Mouse (Mus musculus): Measurements from ENCODE around the gene Atic. TPM values are rescaled to one million over a fixed set of nuclear protein-coding genes. Genes with fewer than 3 reads are reported as not detected.

Gene Atic
- polyA plus RNA-seq, 2 experiments from 2014 or later: 47.4 to 72.0 TPM

- ATAC-seq: no peak
Measured at GRCm38 (mm10) chr1:71595365-71595764, 38.4 kb downstream of the Atic start.

GRCm38 (mm10) chr1:71605751-71606150 is 48.8 kb downstream of the Atic start:
- no peak for ATAC-seq

- no peak for ATAC-seq
Measured at GRCm38 (mm10) chr1:71606600-71607325, 49.8 kb downstream of the Atic start.

- no peak for ATAC-seq
Measured at GRCm38 (mm10) chr1:71609057-71609775, 52.3 kb downstream of the Atic start.

GRCm38 (mm10) chr1:71609916-71610315 is 53.0 kb downstream of the Atic start:
- ATAC-seq: no peak

GRCm38 (mm10) chr1:71612256-71612655 is 55.3 kb downstream of the Atic start:
- no peak for ATAC-seq

GRCm38 (mm10) chr1:71614545-71615246 is 57.7 kb downstream of the Atic start:
- no peak for ATAC-seq

GRCm38 (mm10) chr1:71621526-71621925 is 64.6 kb downstream of the Atic start:
- no peak for ATAC-seq

GRCm38 (mm10) chr1:71623625-71624024 is 66.7 kb downstream of the Atic start:
- ATAC-seq: no peak

Other genes with a start within 250 kb of the Atic start
- under 1 TPM in 1 of 2 experiments, not detected in 1; 0.13 TPM for gene Abca12, start 142.2 kb upstream of the Atic start, polyA plus RNA-seq (2017; shearing (Covaris generic))
- under 1 TPM in 1 of 2 experiments, not detected in 1; 0.44 TPM for gene Fn1, start 96.0 kb downstream of the Atic start, polyA plus RNA-seq (2017; shearing (Covaris generic))